Mouse (Mus musculus) kidney, adult 11 months (tissue): Measurements from ENCODE around the gene Pitpnm2.
"Not testable (repeated sequence)": the region's sequence is repeated elsewhere in the genome, so short reads cannot be mapped to it uniquely, and the experiment has no call there.

Source experiments
- DNase-seq: peaks from one replicate; pipeline ENCODE4 v3.0.0; 2022

The Pitpnm2 gene

DNA sequence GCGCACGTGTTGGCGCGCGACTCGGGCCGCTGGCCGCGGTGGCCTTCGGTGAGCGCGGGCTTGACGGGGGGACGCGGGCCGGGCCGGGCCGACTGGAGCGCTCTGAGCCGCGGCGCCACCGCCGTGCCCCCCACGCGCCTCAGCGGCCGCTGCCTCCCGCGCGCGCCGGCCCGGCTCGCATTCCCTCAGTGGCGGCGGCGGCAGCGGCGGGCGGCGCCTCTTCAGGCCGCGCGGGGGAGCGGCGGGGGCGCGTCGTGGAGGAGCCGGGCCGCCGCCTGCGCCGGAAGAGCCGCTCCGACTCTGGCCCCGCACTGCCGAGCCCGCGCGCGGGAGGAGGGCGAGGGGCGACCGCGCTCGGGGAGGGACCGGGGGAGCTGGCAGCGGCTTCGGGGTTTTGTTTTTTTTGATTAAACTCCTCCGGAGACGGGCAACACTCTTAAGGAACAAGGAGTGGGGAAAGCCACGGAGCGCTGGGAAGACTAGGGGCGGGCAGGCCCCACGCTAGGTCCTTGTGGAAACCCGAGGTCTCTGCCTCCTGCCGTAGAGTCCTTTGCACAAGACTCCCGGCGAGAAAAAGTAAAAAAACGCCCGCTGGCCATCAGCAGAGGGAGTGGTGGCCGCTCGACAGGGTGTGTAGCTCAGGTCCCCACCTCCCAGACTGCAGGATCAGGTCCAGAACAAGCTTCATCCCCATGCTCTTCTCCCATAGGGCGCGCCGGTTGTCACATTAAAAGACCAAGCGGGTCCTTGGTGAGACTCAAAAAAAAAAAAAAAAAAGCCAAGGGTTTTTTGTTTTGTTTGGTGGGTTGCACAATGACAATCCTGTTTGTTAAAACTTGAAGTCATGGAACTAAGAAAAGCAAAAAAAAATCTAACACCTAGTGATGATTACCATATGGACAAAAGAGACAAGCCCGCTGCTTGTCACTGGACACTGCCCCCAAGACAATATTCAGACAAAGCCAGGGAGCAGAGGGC, at the start of gene Pitpnm2:
TSS of gene Pitpnm2 (minus strand) at position 147 of the 978 bp plus-strand sequence.
- no peak for DNase-seq

DNA sequence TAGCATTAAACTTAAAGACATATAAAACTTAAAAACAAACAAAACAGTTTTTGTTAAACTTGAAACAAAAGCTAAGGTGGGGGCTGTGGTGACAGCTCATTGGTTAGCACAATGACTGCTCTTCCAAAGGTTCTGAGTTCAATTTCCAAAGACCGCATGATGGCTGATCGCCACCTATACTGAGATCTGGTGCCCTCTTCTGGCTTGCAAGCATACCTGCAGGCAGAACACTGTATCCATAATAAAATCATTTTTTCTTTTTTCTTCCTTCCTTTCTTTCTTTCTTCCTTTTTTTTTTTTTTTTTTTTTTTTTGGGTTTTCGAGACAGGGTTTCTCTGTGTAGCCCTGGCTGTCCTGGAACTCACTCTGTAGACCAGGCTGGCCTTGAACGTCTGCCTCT, 49.7 kb upstream of the Pitpnm2 start:
- not testable (repeated sequence) for DNase-seq

DNA sequence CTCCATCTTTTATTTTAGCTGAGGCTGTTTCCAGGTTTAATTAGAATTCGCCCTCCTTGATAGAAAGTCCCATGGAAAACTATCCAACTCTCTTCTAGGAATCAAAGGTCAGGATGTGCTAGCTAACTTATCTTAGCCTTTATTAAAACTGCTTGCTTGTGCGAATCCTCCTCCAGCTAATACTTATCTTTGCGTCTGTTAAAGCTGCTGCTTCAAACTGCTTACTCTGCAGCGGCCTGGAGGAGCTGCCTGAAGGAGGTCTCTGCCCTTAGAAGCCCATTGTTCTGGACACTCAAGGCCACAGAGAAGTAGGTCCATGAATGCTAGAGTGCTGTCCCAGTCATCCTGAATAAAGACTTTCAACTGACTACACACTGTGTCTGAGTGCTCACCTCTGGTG, 46.9 kb upstream of the Pitpnm2 start:
- no peak for DNase-seq

DNA sequence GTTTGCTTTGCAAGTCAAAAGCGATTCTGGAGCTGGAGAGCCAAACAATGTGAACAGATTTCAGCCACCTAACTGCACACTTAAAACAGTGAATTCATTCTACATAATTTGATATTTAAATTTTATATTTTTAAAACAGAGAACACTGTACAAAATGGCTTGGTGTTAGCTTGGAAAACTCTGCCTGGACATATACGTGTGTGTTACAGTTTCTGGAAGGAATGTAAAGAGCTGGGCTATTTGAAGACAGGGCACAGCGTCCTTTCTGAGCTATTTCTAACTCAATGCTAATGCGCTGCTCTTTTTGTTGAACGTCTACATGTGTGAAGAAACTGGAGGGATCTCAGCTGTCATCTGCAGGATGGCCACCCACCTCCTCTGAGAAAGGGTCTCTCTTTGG, 44.4 kb upstream of the Pitpnm2 start:
- DNase-seq, result no peak

DNA sequence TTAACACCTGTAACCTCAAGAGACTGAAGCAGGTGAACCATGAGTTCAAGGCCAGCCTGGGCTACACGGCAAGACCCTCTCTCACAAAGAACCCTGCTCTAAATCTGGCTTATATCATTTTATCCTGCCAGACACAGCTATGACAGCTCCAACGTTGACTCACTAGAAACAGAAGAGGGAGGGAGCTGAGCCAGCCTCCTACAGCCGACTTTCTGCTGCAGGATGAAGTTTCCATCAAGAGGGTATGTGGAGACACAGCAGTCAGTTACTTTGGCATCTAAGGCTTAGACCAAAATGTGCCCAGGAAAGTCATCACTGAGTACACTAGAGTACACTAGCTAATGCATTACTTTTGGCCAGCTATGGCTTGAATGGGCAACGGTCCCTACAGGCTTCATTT, 40.7 kb upstream of the Pitpnm2 start:
- no peak for DNase-seq

DNA sequence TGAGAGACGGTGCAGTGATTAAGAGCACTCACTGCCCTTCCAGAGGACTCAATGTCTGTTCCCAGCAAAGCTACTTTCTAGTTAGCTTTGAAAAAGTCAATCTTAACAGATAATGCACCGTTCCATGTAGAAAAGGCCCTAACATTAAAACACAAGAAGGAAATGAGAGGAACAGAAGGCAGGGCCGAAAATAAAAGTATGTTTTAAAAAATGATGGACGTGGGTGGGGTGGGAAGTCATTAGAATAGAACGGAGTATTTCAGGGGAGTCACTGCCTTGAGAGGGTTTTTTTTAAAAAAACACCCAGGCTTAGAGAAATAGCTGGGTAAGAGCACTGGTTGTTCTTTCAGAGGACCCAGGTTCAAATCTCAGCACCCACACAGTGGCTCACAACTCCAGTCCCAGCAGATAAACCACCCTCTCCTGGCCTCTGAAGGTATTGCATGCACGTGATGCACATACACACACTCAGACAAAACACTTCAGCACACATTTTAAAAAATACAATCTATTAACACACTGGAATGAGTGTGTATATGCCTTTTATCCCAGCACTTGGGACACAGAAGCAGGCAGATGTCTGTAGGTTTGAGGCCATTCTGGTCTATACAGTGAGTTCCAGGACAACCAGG, 38.2 kb upstream of the Pitpnm2 start:
- no peak for DNase-seq

DNA sequence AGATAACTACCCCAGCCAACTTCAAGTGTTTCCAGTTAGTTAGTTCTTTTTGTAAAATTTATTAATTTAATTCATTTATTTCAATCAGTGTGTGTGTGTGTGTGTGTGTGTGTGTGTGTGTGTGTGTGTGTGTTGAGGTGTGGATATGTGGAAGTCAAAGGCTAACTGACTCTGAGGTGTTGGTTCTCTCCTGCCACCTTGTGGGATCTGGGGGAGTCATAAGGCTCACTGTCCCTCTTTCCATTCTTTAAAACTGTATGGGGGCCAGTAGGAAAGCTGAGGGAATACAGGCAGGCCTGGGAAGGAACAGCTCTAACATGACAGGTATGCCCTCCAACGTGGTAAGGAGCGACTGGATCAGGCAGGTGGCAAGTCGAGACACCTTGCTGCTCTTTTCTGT, 34.8 kb upstream of the Pitpnm2 start:
- no peak for DNase-seq

DNA sequence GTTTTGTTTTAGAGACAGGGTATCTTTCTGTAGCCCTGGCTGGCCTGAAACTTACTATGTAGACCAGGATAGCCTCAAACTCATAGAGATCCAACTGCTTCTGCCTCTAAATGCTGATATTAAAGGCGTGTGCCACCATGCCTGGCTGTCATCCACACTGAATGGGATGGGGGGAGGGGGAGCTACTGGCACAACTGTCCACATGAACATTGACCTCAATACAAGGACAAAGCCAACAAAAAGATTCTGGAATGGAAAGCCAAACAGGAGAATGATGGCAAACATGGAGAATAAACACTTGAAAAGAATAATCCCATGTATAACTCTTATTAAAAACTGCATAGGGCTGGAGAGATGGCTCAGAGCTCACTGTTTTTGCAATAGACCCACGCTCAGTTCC, 33.3 kb upstream of the Pitpnm2 start:
- DNase-seq, result no peak

DNA sequence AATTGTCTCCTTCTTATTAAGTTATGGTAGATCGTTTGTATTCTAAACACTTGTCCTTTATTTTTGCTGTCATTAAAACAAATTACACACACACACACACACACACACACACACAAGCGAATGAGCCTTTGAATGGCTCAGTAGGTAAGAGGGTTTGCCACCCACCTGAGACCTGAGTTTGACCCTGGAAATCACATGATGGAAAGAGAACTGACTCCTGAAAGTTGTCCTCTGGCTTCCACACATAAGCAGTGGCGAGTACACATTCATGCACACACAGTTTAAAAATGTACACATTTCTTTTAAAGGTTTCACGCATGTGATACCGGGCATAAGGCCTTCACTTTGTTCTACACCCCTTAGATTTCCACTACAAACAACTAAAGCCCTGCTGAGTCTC, 20.7 kb upstream of the Pitpnm2 start:
- no peak for DNase-seq

DNA sequence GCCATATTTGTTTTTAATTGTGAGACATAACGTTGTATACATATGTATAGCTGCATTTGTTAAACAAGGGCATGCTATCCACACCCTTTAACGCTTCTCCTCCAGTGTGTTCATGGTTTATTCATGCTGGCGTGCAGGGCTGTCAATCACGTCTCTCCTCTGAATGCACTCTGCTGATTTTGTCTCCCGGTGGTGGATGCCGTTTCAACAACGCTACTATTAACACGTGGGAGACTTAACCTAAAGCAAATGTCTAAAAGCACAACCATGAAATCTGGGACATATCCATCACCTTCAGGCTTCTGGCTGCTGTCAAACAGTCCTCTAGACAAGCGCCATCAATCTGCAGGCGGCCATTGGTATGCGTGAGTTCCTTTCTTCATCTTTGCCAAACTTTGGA, 20.1 kb upstream of the Pitpnm2 start:
- DNase-seq, result no peak

DNA sequence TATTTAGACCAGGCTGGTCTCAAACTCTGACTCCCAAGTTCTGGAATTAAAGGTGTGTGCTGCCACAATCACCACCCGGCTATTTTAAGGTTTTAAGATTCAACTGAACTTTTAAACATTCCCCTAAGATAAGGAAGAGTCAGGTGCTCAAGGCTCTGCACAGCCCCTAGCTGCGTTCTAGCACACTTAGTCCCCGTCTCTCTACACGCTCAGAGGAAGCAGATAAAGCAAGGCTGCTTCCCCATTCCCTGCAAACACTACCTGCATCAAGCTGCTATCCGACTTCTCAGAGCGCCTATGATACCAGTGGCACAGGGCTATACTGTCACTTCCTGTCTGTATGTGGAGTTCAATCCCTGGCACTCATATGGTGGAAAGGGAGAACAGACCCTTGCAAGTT, 18.1 kb upstream of the Pitpnm2 start:
- DNase-seq, result no peak

DNA sequence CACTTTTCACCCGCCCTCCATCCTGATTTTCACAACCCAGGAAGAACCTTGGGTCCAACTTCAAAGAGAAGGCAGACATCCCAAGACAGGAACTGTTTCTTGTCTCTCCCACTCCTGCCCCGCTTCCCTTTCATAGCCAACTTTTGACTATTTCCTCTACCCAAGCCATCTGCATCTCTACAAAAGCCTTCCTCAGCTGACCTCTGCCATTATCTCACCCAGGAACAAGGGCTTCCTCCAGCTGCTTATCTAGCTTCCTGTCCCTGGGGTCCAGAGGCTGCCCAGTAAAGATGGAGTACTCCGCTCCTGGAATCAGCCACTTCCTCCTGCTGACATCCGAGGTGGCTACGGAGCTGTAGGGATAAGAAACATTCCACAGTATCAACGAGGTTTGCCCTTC, 17.3 kb upstream of the Pitpnm2 start:
- DNase-seq, result no peak

DNA sequence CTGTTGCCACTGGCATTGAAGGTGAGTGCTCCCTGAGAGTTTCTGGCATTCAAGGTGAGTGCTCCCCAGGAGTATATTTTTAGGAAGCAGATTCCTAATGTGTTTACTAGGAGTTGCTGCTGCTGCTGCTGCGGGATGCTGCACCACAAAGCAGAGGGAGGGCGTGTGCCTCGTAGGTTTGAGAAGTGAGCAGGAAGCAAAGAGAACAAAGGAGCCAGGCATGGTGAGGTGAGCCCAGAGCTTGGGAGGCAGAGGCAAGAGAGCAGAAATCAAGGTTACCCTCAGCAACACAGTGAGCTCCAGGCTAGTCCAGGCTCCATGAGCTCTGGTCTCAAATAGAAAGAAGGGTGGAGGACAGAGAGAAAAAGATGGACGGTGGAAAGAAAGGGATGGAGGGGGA, 13.7 kb upstream of the Pitpnm2 start:
- no peak for DNase-seq

DNA sequence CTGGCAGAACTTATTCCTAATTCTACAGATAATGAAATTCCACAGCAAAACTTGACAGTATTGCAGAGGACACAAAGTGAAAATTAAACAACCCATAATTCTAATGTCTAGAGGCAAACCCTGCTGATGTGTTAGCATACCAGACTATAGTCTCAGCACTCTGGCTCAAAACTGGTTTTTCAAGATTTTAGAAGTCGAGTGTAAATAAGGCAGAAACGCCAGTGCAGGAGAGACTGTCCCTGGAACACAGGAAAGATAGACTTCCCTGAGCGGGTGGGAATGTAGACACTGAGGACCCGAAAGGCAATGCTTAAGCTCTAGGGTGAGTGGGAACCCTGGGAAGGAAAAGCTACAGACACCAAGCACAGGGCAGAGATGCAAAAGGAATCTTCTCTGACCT, 12.5 kb upstream of the Pitpnm2 start:
- DNase-seq, result no peak

DNA sequence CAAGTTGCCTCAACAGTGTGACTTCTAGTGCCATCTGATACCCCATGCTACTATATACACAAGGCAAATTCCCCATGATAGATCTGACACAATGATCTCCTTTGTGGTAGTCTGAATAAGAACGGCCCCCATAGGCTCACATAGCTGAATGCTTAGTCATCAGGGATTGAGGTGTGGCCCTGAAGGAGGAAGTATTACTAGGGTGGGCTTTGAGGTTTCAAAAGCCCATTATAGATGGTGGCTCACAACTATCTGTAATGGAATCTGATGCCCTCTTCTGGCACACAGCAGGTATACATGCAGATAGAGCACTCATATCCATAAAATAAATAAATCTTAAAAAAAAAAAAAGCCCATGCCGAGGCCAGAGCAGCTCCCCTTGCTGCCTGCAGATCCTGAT, 9.6 kb upstream of the Pitpnm2 start:
- no peak for DNase-seq

DNA sequence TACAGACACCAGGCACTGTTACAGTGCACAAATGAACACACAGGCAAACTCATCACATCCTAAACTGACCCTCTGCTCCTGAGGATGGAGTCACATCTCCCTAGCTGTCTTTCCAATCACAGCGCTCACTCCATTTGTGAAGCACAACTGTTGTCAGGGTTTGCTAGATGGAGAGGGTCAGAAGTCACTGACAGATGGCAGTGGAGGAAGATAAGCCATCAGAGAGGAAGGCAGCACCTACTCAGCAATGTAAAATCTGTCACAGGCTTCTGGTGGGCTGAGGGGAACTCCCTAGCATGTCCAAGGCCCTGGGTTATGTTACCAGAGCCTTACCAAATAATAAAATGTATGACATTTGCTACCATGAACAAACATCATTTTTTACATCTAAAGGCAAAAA, 8.5 kb upstream of the Pitpnm2 start:
- DNase-seq, result no peak

DNA sequence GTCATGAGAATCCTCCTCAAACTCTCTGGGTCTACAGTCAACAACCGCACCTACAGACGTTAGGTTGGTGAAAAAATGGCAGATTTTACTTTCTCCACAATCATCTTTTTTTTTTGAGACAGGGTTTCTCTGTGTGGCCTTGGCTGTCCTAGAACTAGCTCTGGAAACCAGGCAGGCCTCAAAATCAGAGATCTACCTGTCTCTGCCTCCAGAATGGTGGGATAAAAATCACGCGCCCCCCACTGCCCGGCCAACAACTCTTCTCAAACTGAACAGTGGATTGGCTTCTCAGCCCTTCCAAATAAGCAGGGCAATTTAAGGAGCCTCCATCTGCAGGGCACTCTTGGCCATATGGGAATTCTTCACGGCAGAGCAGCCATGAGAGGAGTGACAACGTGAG, 5.6 kb upstream of the Pitpnm2 start:
- no peak for DNase-seq

DNA sequence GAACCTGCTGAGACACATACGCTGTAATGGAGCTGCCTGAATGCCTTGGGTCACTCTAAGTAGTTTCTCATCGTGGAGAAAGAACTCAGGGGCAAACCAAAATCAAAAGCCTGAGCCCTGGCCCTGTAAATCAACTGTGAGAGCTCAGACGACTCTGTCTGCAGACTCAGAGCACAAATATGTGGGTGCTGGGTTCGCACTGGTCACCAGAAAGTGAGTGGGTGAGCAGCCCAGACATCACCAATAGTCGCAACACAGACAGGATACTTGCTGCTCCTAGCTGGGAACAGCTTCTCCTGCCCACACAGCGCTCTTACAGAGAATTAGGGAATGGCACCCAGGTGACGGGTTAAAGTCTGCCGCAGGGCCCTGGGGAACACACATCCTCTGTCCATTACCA, 4.0 kb upstream of the Pitpnm2 start:
- no peak for DNase-seq

DNA sequence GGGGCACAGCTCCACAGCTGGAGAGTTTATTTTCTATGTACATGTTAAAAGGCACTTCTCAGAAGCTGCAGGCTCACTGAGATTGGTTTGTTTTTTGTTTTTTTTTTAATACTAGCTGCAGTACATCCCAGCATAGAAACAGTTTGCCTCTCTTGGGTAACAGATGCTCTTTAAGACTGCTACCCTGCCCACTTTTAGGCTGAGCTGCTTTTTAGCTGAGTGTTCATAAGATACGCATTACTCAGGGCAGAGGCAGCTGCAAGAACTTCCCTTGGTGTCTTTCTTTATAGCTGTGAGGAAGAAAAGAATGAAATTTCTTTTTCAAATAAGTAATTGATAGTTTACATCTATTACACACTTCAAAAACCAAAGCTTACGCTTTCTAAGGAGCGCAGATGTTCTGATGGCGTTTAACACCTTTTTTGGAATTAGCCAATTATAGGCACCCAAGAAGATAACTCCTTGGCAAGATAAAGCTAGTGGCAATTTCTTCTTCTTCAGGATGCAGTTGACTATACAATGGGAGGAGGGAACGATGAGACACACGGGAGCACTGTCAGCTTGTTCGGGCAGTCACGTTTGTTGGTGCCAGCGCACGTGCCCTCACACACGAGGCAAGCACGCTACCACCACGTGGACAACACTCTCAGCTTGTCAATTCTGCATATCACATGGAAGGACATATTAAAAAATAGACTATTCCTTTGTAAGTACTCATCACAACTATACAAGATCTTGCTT, 3.2 kb upstream of the Pitpnm2 start:
- no peak for DNase-seq

DNA sequence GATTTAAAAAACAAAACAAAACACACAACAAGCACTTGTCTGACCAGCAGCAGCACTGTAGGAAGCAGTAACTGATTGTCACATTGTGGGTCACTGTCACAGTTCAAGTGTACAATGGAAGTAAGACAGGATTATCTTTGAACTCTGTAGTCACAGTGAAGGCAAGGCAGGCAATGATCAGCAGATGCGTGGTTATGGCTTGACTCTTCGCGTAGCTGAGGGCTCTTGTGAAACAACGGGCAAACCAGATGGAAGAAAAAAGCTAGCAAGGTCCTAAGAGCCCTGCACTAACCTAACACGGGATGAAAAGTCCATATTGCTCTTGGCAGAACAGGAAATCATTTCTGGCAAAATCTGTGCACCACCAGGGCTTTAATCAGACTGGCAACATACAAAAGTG, 1.5 kb upstream of the Pitpnm2 start:
- no peak for DNase-seq

DNA sequence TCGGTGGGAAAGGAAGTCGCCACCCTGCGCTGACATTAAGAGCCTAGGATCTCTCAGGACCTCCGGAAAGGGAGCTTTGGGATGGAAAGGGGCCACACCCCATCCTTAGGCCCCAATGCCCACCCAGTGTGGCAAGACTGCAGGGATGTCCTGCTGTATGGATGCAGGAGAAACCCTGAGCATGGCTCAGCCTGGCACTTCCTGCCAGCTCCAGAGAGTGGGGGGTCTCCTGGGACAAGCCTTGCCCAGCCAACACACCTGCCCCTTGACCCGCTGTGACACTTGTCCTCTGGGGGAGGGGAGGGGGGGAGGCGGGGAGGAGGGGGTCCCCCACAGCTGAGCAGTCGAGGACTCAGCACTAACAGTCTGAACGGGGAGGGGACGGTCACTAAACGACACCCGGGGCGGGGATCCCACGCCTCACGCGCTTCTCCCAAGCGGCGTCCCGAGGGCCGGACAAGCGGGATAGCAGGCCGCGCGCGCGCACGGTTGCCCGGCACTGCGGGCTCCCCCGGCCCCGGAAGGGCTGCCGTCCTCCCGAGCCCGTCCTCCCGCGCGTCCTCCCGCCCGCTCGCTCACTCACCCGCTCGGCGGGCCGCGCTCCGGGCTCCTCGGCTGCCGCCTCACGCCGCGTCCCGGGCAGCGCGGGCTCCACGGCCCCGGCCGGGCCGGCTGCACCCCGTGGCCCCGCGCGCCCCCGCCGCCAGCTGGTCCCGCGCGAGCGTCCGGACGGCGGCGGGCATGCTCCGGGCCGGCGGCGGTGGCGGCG, 531 bp downstream of the Pitpnm2 start:
- peak; percentile 34 for DNase-seq

DNA sequence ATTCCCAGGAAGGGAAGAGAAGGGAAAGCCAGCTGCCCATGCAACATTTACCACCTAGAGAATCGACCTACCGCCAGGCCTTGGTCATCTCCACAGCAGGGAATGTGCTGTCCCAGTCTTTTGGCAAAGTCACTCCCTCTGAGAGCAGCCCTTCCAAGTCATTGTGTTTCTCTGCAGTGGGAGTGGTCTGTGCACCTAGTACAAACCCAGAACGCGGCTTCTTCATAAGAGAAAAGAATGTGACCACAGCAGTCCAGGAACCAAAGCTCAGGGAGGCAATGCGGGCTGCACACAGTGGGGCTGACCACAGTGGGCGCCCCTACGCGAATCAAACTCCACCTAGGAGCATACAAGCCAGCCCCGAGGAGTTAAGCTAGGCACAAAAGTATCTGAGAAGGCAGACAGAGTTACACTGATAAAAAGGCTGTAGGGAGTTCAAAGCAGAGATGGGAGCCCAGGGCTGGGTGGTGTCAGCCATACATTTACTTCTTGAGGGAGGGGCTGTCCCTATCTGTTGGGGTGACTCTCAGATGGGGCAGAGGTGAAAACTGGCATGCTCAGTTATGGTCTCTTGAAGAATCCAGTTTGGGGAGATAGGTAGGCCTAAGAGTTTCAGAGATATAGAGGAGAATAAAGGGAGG, 1.5 kb downstream of the Pitpnm2 start:
- peak; percentile 30 for DNase-seq
